Mouse (Mus musculus): ENCODE results near the gene Ubac2. TPM values are rescaled to one million over a fixed set of nuclear protein-coding genes. Genes with fewer than 3 reads are reported as not detected.

Ubac2 gene
- total and polyA plus RNA-seq, 3 experiments: 32.8 to 40.1 (median 35.5) TPM

- no peak for TF ChIP-seq ZMIZ1 (IDR thresholded peaks at IDR 0.05; ENCODE audit: low read depth, low read length)
These were observed 182.2 kb downstream of the Ubac2 start (continued) for GRCm38 (mm10) chr14:122060642-122061041.

DNA sequence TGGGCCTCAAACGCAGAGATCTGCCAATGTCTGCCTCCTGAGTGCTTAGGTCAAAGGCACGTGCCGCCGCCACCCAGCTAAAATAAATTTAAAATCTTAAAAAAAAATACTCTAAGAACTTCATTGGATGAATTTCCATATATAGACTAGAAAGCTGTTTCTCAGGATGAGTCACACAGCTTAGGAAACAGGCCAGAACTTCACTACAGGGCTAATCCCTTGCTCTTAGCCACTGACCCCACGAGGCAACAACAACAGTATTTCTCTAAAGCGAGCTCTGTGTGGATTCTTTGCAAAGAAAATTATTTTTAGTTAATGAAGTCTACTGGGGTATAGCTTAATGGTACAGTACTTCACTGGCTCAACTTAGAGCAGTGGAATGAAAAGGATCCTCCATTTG, 183.0 kb downstream of the Ubac2 start:
- Histone ChIP-seq H3K27ac (ENCODE audit: insufficient read depth, low read depth) (no peak overlapping the region), H3K79me2 (replicated peaks; ENCODE audit: control insufficient read depth, extremely low read depth, insufficient read depth, poor library complexity, severe bottlenecking) (no peaks in the 10 kb centered on the region), H3K9ac (ENCODE audit: insufficient read depth, low read depth) (no peak overlapping the region), H3K36me3 (replicated peaks in 1 of 2; ENCODE audit: control insufficient read depth in 1 of 2, insufficient read depth in 1 of 2, low read length in 1 of 2) (no peaks in the 10 kb centered on the region), H3K4me1 (ENCODE audit: control insufficient read depth in 1 of 2, insufficient read depth in 2 of 2) (peaks cover 53 to 97% of the 10 kb centered on the region in 2 experiments), H3K4me3 (replicated peaks in 1 of 3; ENCODE audit: low read depth in 2 of 3, low read length in 2 of 3, poor library complexity in 1 of 3) (no peak overlapping the region), H3K4me2 (ENCODE audit: insufficient read depth, low read depth, poor library complexity, severe bottlenecking) (no peak overlapping the region), H3K9me3 (replicated peaks; ENCODE audit: low read length) (no peaks in the 10 kb centered on the region), H3K27me3 (replicated peaks) (no peaks in the 10 kb centered on the region)
- dilution Hi-C loops (cut with MboI; ENCODE audit: extremely low pct_ligation_motif_present, extremely low pct_unique_long_range_greater_than_20kb, low sequenced_read_pairs) (no loop called here), in situ Hi-C loops (cut with MboI; ENCODE audit: low pct_ligation_motif_present, low pct_unique_long_range_greater_than_20kb, low sequenced_read_pairs) (loop anchor here (5.0 to 10.0 kb wide), 3 partner anchors 113 to 194 kb away; no protein-coding TSS in a partner anchor)
- no peak for DNase-seq (ENCODE audit: extremely low read depth)
- TF ChIP-seq KAT2A (IDR thresholded peaks at IDR 0.05; ENCODE audit: insufficient replicate concordance, low read length) (no peak), MYC (IDR thresholded peaks at IDR 0.05; ENCODE audit: low read depth, low read length) (no peak), BHLHE40 (IDR thresholded peaks at IDR 0.05; ENCODE audit: low read depth, low read length) (no peak; the same call in 1 of the 2 replicates), USF2 (conservative IDR thresholded peaks at IDR 0.05; ENCODE audit: low read depth, low read length) (no peak), IRF4 (IDR thresholded peaks at IDR 0.05; ENCODE audit: low read depth, low read length) (peak; percentile 50), EP300 (IDR thresholded peaks at IDR 0.05; ENCODE audit: low read length) (no peak), SIN3A (IDR thresholded peaks at IDR 0.05; ENCODE audit: low read length) (no peak), ZNF384 (IDR thresholded peaks at IDR 0.05; ENCODE audit: low read depth, low read length) (peak; percentile 25; the same call in 1 of the 2 replicates), ZMIZ1 (IDR thresholded peaks at IDR 0.05; ENCODE audit: low read depth, low read length) (no peak), ELF1 (IDR thresholded peaks at IDR 0.05; ENCODE audit: low read depth, low read length) (no peak)

DNA sequence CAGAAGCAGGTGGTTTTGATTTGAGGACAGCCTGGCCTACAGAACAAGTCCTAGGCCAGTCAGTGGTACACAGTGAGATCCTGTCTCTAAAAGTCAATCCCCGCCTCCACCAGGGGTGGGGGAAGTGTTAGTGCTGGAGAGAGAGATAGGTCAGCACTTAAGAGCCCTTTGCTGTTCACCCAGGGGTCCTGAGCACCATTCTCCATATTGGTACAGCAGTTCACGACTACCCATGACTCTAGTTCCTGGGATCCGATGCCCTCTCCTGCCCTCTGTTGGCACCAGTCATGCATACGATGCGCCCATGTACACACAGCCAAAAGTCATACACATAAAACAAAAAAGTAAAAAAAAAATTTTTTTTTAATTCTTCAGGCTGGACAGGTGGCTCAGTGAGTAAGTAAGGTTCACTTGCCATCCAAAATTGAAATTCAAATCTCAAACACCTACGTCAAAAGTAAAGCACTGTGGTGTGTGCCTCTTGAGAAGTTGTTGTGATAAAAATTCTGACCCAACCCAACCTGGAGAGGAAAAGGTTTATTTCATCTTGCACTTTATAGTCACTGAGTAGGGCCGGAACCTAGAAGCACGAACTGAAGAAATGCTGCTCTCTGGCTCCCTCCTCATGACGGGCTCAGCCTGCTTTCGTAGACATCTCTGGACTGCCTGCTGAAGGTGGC, 184.1 kb downstream of the Ubac2 start:
- TF ChIP-seq SMC3 (IDR thresholded peaks at IDR 0.05; ENCODE audit: low read depth, low read length) (peak; percentile 33), RAD21 (IDR thresholded peaks at IDR 0.05; ENCODE audit: low read depth, low read length) (peak; percentile 34), CTCF (conservative IDR thresholded peaks at IDR 0.05 in 1 of 2, IDR thresholded peaks at IDR 0.05 in 1 of 2; ENCODE audit: low read depth in 2 of 2, low read length in 2 of 2) (peak in 1 of 2 experiments; percentile 47; a peak in 2 of 4 replicates), ZKSCAN1 (IDR thresholded peaks at IDR 0.05; ENCODE audit: borderline replicate concordance, low read depth, low read length) (no peak)
- dilution Hi-C loops (cut with MboI; ENCODE audit: extremely low pct_ligation_motif_present, extremely low pct_unique_long_range_greater_than_20kb, low sequenced_read_pairs): no loop called here
- Histone ChIP-seq H3K27me3 (replicated peaks) (no peaks in the 10 kb centered on the region), H3K4me2 (ENCODE audit: insufficient read depth, low read depth, poor library complexity, severe bottlenecking) (no peak overlapping the region), H3K4me1 (ENCODE audit: control insufficient read depth in 1 of 2, insufficient read depth in 2 of 2) (peaks cover 50 to 97% of the 10 kb centered on the region in 2 experiments), H3K36me3 (replicated peaks in 1 of 2; ENCODE audit: control insufficient read depth in 1 of 2, insufficient read depth in 1 of 2, low read length in 1 of 2) (no peaks in the 10 kb centered on the region), H3K27ac (ENCODE audit: insufficient read depth, low read depth) (no peak overlapping the region), H3K79me2 (replicated peaks; ENCODE audit: control insufficient read depth, extremely low read depth, insufficient read depth, poor library complexity, severe bottlenecking) (no peaks in the 10 kb centered on the region), H3K4me3 (replicated peaks in 1 of 3; ENCODE audit: low read depth in 2 of 3, low read length in 2 of 3, poor library complexity in 1 of 3) (no peak overlapping the region), H3K9me3 (replicated peaks; ENCODE audit: low read length) (peaks cover 4% of the 10 kb centered on the region), H3K9ac (ENCODE audit: insufficient read depth, low read depth) (no peak overlapping the region)
- DNase-seq (ENCODE audit: extremely low read depth): no peak
- in situ Hi-C loops (cut with MboI; ENCODE audit: low pct_ligation_motif_present, low pct_unique_long_range_greater_than_20kb, low sequenced_read_pairs): loop anchor here (5.0 to 10.0 kb wide), 3 partner anchors 112 to 195 kb away; no protein-coding TSS in a partner anchor

Measured in CH12.LX (cell line).